Mouse (Mus musculus) ES-Bruce4 (cell line): ENCODE measurements around the gene Tcf7l1. TPM values are rescaled to one million over a fixed set of nuclear protein-coding genes. Genes with fewer than 3 reads are reported as not detected.

Experiments used
- H3K27ac ChIP-seq: 2 replicates; pipeline ENCODE4 v1.5.1; 2012; ENCODE audit warnings: low read length, inconsistent platforms; ENCODE audit not compliant: insufficient read depth
- H3K27me3 ChIP-seq: 2 replicates; pipeline ENCODE4 v1.6.1; 2012; ENCODE audit warnings: mild to moderate bottlenecking, low read length, inconsistent platforms; ENCODE audit not compliant: control insufficient read depth, poor library complexity, insufficient read depth, severe bottlenecking
- H3K36me3 ChIP-seq: 2 replicates; pipeline ENCODE4 v1.6.1; 2012; ENCODE audit warnings: inconsistent platforms, mild to moderate bottlenecking, low read length, moderate library complexity; ENCODE audit not compliant: control insufficient read depth, poor library complexity, insufficient read depth, severe bottlenecking
- H3K4me1 ChIP-seq: one replicate; pipeline ENCODE4 v1.8.1; 2011; ENCODE audit warnings: low read length; ENCODE audit not compliant: control insufficient read depth, insufficient read depth
- H3K4me3 ChIP-seq: 2 replicates; pipeline ENCODE4 v1.5.1; 2011; ENCODE audit warnings: low read depth, mild to moderate bottlenecking, low read length
- H3K9ac ChIP-seq: 2 replicates; pipeline ENCODE4 v1.6.1; 2012; ENCODE audit warnings: low read depth, mild to moderate bottlenecking, inconsistent platforms; ENCODE audit not compliant: poor library complexity, severe bottlenecking
- H3K9me3 ChIP-seq: replicated peaks from 2 replicates; pipeline ENCODE4 v1.6.1; 2012; ENCODE audit warnings: mild to moderate bottlenecking, low read length, inconsistent platforms; ENCODE audit not compliant: control insufficient read depth, poor library complexity, insufficient read depth, severe bottlenecking
- CTCF ChIP-seq: IDR thresholded peaks from one replicate; pipeline ENCODE4 v1.8.1; 2011; ENCODE audit warnings: low read depth, low read length
- EP300 ChIP-seq: IDR thresholded peaks from 2 replicates; pipeline ENCODE4 v1.6.1; 2011; ENCODE audit warnings: low read depth, low read length; ENCODE audit not compliant: insufficient read depth
- POLR2A ChIP-seq: IDR thresholded peaks from one replicate; pipeline ENCODE4 v1.8.1; 2011; ENCODE audit warnings: low read length; ENCODE audit not compliant: insufficient read depth
- polyA plus RNA-seq: library from polyadenylated mRNA; stranded (reverse); fragments of >200 nt; gene quantifications from 2 replicates; pipeline ENCODE4 v1.2.4, GENCODE M21; 2011; ENCODE audit warnings: low read depth; ENCODE audit not compliant: missing spikeins, insufficient read depth, insufficient read length

The Tcf7l1 gene
- polyA plus RNA-seq, 1 experiment = 84.8 TPM

- Histone ChIP-seq H3K4me3 (peak overlapping the region; percentile 12; the same call in 1 of the 2 replicates), H3K27ac (peak overlapping the region; percentile 62), H3K9ac (peak overlapping the region; percentile 35; the same call in 1 of the 2 replicates), H3K4me1 (peaks cover 5% of the 10 kb centered on the region), H3K9me3 (no peaks in the 10 kb centered on the region), H3K27me3 (no peaks in the 10 kb centered on the region), H3K36me3 (no peaks in the 10 kb centered on the region)
- TF ChIP-seq CTCF = no peak
- no peak for TF ChIP-seq EP300
- TF ChIP-seq POLR2A = no peak
Measured at GRCm38 (mm10) chr6:72677079-72677478, 112.0 kb downstream of the Tcf7l1 start.

GRCm38 (mm10) chr6:72676376-72676775 is 112.7 kb downstream of the Tcf7l1 start:
- H3K4me3 ChIP-seq = no peak overlapping the region
- H3K27ac ChIP-seq = 0 out of 2 replicates have a peak overlapping the region, but pooled peaks have one; percentile 41
- H3K9me3 ChIP-seq = no peaks in the 10 kb centered on the region
- H3K9ac ChIP-seq = no peak overlapping the region
- H3K4me1 ChIP-seq = peaks cover 5% of the 10 kb centered on the region
- no peaks in the 10 kb centered on the region for H3K36me3 ChIP-seq
- TF ChIP-seq CTCF (no peak), POLR2A (no peak), EP300 (no peak)
- no peaks in the 10 kb centered on the region for H3K27me3 ChIP-seq

GRCm38 (mm10) chr6:72673751-72674150 is 115.3 kb downstream of the Tcf7l1 start:
- no peak for TF ChIP-seq CTCF
- no peak for TF ChIP-seq POLR2A
- TF ChIP-seq EP300 = no peak
- H3K36me3 ChIP-seq = no peaks in the 10 kb centered on the region
- H3K4me1 ChIP-seq = peaks cover 5% of the 10 kb centered on the region
- H3K9me3 ChIP-seq = no peaks in the 10 kb centered on the region
- no peak overlapping the region for H3K27ac ChIP-seq
- H3K9ac ChIP-seq = no peak overlapping the region
- H3K27me3 ChIP-seq = no peaks in the 10 kb centered on the region
- H3K4me3 ChIP-seq = no peak overlapping the region

DNA sequence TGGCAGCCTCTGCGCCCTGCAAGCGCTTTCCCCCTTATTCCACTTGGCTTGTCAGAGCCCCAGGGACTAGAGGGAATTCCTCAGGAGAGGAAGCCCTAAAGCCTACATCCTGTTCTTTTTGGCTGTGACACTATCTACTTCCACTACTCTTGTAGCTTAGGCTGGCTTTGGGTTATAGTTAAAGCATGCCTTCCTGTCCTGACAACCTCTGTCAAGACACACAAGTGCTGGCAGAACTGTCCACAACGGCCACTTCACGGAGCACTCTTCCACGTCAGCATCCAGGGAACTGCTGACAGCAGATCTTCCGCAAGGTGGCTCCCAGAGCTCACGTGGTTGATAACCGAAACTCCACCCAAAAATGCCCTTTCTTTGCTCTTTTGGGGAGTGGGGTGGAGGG is 117.9 kb downstream of the Tcf7l1 start:
- no peak overlapping the region for H3K27ac ChIP-seq
- H3K9me3 ChIP-seq = no peaks in the 10 kb centered on the region
- no peaks in the 10 kb centered on the region for H3K4me1 ChIP-seq
- no peaks in the 10 kb centered on the region for H3K27me3 ChIP-seq
- no peak overlapping the region for H3K4me3 ChIP-seq
- TF ChIP-seq EP300 = no peak
- TF ChIP-seq CTCF = no peak
- TF ChIP-seq POLR2A = no peak
- no peak overlapping the region for H3K9ac ChIP-seq
- H3K36me3 ChIP-seq = no peaks in the 10 kb centered on the region

GRCm38 (mm10) chr6:72667021-72667420 is 122.0 kb downstream of the Tcf7l1 start:
- Histone ChIP-seq H3K4me3 (no peak overlapping the region), H3K27ac (no peak overlapping the region), H3K4me1 (no peaks in the 10 kb centered on the region), H3K27me3 (no peaks in the 10 kb centered on the region), H3K36me3 (no peaks in the 10 kb centered on the region), H3K9me3 (no peaks in the 10 kb centered on the region), H3K9ac (no peak overlapping the region)
- peak; percentile 48 for TF ChIP-seq CTCF
- TF ChIP-seq EP300 = no peak

DNA sequence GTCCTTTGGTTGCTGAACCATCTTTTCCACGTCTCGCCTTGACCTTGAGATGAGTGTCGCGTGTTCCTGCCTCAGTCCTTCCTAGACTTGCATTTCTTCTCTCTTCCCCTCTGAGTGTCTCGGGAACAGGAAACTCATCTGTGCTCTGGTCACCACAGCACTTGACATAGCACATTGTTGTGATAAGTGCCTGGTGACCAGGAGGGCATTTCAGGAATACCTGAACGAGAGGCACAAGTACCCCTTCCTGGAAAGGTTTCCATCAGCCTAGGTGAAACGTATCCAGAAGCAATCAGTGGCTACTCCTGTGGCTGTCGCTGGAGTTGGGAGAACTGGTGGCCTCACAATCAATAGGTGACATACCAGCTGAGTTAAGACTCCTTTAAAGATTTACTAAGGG is 124.8 kb downstream of the Tcf7l1 start:
- TF ChIP-seq EP300 = no peak
- no peak for TF ChIP-seq CTCF
- TF ChIP-seq POLR2A = no peak
- H3K4me3 ChIP-seq = no peak overlapping the region
- H3K27ac ChIP-seq = no peak overlapping the region
- H3K4me1 ChIP-seq = no peaks in the 10 kb centered on the region
- H3K9ac ChIP-seq = no peak overlapping the region
- H3K36me3 ChIP-seq = no peaks in the 10 kb centered on the region
- no peaks in the 10 kb centered on the region for H3K27me3 ChIP-seq
- H3K9me3 ChIP-seq = no peaks in the 10 kb centered on the region
